Mouse (Mus musculus): Measurements from ENCODE around the gene Nudt17. TPM values are rescaled to one million over a fixed set of nuclear protein-coding genes. Genes with fewer than 3 reads are reported as not detected.
"Not testable (repeated sequence)": the region's sequence is repeated elsewhere in the genome, so short reads cannot be mapped to it uniquely, and the experiment has no call there.

The Nudt17 gene
- polyA plus RNA-seq (2016; fragmentation: Nextera tagmentation; extraction: Ambion mirVana): 12.9 and 13.0 TPM in 2 replicates

DNA sequence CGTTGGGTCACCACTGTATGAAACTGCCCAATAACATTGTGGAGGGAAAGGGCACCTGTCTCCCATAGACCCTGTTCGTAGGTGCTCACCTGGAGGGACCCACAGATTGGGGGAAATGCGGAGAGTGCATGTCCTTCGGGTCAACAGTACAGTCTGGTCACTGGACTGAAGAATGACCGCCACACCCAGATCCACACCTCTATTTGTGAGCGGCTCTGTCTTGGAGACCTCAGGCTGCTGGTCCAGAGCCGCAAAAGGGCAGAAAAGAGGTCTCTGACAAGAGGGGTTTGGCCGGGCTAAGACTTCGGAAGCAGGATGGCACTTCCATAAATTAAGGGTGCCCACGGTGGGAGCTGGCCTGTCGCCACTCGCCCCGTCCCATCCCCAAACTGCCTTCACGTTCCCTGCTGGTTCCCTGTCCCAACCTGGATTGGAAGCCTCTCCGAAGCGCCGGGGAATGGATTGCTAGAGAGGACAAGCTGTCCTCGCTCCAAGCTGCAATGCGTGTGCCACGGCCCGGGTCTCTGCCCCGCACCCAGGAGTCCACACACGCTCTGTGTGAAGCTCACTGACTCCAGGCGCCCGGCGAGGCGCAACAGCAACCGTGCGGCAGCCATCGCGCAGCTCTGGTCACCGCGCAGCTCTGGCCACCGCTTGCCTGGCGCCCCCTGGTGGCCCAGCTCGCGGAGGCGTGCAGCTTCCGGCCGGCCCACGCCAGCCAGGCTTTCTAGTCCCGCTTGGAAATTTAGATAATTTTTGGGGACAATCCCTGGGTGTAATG is at the start of gene Nudt17:
TSS of gene Nudt17 (minus strand) at position 660 of the 781 bp plus-strand sequence.
- peak; percentile 88 for DNase-seq (ENCODE audit: low spot score)
- Histone ChIP-seq H3K27me3 (replicated peaks; ENCODE audit: low read depth, poor library complexity, severe bottlenecking) (peaks cover 18% of the 10 kb centered on the region), H3K9me3 (no peaks in the 10 kb centered on the region), H3K4me3 (peak within 1 kb of the TSS; percentile 67), H3K27ac (replicated peaks) (peak within 1 kb of the TSS; percentile 83), H3K36me3 (replicated peaks) (peaks cover 69% of the 10 kb centered on the region), H3K4me1 (peaks cover 9% of the 10 kb centered on the region; the same call in 1 of the 2 replicates)
- 6% methylated on average over 42 of the region's 42 CpGs for WGBS

DNA sequence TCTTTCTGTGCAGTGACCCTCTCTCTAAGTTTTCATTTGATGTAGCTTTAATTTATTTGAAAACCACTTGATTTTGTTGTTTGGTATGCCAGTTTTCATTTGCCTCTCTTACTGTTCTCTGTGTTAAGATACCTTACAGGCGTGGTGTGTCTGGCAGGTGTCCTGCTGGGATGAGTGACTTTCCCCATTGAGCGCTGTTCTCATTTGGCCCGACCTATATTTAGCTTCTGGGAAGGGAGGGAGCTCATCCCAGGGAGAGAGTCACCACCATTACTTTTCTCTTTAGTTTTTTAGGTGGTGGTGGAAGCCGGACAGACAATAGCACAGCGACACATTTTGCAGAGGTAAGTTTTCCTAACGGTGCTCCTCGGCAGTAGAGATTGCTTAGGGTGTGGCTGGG is 49.3 kb upstream of the Nudt17 start:
- no peaks in the 10 kb centered on the region for H3K27me3 ChIP-seq (replicated peaks; ENCODE audit: low read depth, poor library complexity, severe bottlenecking)
- WGBS: 67% methylated on average over 7 of the region's 7 CpGs
- no peaks in the 10 kb centered on the region for H3K9me3 ChIP-seq
- no peaks in the 10 kb centered on the region for H3K4me1 ChIP-seq
- DNase-seq (ENCODE audit: low spot score): no peak
- peaks cover 29% of the 10 kb centered on the region for H3K36me3 ChIP-seq (replicated peaks)
- H3K4me3 ChIP-seq: no peak overlapping the region
- no peak overlapping the region for H3K27ac ChIP-seq (replicated peaks)

DNA sequence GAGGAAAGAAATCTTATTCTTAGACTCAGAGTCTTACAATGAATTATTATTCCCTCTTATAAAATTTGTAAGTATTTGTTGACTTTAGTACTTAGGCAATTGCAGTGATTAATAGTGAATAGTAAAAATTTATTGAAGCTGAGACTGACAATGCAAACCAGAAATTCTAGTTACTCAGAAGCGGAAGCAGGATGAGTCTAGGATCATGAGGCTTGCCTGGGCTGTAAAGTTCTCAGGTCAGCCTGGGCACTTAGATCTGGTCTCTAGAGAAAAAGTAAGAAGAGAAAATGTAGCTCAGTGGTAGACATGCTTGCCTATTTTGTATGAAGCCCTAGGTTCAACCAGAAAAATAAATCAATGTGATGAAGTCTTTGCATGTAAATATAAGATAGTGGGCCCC is 47.6 kb upstream of the Nudt17 start:
- H3K4me3 ChIP-seq: no peak overlapping the region
- no peaks in the 10 kb centered on the region for H3K9me3 ChIP-seq
- 94% methylated on average over 1 of the region's 1 CpGs for WGBS
- H3K36me3 ChIP-seq (replicated peaks): peaks cover 21% of the 10 kb centered on the region
- no peak for DNase-seq (ENCODE audit: low spot score)
- H3K27me3 ChIP-seq (replicated peaks; ENCODE audit: low read depth, poor library complexity, severe bottlenecking): no peaks in the 10 kb centered on the region
- no peak overlapping the region for H3K27ac ChIP-seq (replicated peaks)
- H3K4me1 ChIP-seq: no peaks in the 10 kb centered on the region

DNA sequence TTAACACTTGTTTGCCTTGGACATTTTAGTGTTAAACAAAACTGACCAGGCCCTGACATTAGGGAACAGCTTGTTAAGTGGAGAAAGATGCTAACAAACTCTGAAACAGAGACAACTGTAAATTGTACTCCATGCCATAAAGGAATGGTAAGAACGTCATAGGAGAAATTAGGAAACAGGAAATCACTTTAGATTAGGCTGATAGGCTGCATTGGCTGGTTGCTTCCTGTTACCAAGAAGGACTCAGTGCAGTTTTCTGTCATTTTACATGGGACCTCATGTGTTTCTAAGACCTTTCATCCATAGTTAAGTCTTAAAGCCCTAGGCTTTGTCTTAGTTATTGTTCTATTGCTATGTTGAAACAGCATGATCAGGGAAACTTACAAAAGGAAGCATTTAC is 38.5 kb upstream of the Nudt17 start:
- Histone ChIP-seq H3K4me3 (no peak overlapping the region), H3K36me3 (replicated peaks) (0 out of 2 replicates have a peak, but pooled peaks cover 8% of the 10 kb centered on the region), H3K27ac (replicated peaks) (no peak overlapping the region), H3K27me3 (replicated peaks; ENCODE audit: low read depth, poor library complexity, severe bottlenecking) (no peaks in the 10 kb centered on the region), H3K4me1 (0 out of 2 replicates have a peak, but pooled peaks cover 5% of the 10 kb centered on the region), H3K9me3 (no peaks in the 10 kb centered on the region)
- no peak for DNase-seq (ENCODE audit: low spot score)
- 57% methylated on average over 1 of the region's 1 CpGs for WGBS

DNA sequence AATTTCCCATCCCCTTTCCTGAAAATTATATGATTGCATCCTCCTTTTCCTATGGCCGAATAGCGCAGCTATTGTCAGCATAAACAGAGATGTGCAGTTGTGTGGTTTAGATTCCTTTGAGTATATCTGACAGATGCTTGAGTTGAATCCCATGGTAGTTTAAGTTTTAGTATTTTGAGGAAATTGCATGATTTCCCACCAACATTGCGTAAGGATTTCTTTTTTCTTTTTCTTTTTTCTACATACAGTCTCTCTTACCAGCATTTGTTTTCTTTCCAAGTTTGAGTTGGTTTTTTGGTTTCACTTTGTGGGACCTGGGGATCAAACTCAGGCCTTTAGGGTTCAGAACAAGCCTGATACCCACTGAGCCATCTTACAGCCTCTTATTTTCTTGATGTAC is 36.0 kb upstream of the Nudt17 start:
- no peak overlapping the region for H3K4me3 ChIP-seq
- H3K27ac ChIP-seq (replicated peaks): no peak overlapping the region
- WGBS: 89% methylated on average over 3 of the region's 3 CpGs
- 0 out of 2 replicates have a peak, but pooled peaks cover 5% of the 10 kb centered on the region for H3K4me1 ChIP-seq
- H3K27me3 ChIP-seq (replicated peaks; ENCODE audit: low read depth, poor library complexity, severe bottlenecking): no peaks in the 10 kb centered on the region
- H3K36me3 ChIP-seq (replicated peaks): 0 out of 2 replicates have a peak, but pooled peaks cover 8% of the 10 kb centered on the region
- no peak for DNase-seq (ENCODE audit: low spot score)
- H3K9me3 ChIP-seq: no peaks in the 10 kb centered on the region

DNA sequence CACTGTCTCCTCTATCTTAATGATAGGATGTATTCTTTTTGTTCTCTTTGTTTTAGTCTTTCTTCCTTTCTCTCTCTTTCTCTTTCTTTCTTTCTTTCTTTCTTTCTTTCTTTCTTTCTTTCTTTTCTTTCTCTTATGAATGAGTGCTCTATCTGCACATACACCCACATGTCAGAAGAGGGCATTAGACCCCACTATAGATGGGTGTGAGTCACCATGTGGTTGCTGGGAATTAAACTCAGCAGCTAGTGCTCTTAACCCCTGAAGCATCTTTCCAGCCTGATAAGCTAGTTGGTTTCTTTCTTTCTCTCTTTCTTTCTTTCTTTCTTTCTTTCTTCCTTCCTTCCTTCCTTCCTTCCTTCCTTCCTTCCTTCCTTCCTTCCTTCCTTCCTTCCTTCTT is 31.9 kb upstream of the Nudt17 start:
- not testable (repeated sequence) for H3K4me1 ChIP-seq; H3K27me3 ChIP-seq (replicated peaks; ENCODE audit: low read depth, poor library complexity, severe bottlenecking); H3K27ac ChIP-seq (replicated peaks); H3K36me3 ChIP-seq (replicated peaks); H3K4me3 ChIP-seq; H3K9me3 ChIP-seq; DNase-seq (ENCODE audit: low spot score)

DNA sequence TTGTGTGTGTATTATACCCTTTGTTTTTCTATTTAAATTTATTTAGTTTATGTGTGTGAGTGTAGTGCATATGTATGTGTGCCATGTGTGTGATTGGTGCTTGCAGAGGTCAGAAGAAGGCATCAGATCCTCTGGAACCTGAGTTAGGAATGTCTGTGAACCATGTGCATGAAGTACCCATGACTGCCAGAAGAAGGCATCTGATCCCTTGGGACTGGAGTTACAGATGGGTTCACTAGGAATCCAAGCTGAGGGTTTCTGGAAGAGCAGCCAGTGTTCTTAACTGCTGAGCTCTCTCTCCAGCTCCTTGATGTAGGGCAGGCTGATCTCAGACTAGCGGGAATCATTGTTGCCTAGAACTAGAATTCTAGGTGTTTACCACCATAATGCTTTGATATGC is 29.6 kb upstream of the Nudt17 start:
- 86% methylated on average over 1 of the region's 1 CpGs for WGBS
- Histone ChIP-seq H3K27ac (replicated peaks) (no peak overlapping the region), H3K4me3 (no peak overlapping the region), H3K27me3 (replicated peaks; ENCODE audit: low read depth, poor library complexity, severe bottlenecking) (no peaks in the 10 kb centered on the region), H3K9me3 (no peaks in the 10 kb centered on the region), H3K4me1 (peaks cover 11% of the 10 kb centered on the region), H3K36me3 (replicated peaks) (no peaks in the 10 kb centered on the region)
- DNase-seq (ENCODE audit: low spot score): no peak

DNA sequence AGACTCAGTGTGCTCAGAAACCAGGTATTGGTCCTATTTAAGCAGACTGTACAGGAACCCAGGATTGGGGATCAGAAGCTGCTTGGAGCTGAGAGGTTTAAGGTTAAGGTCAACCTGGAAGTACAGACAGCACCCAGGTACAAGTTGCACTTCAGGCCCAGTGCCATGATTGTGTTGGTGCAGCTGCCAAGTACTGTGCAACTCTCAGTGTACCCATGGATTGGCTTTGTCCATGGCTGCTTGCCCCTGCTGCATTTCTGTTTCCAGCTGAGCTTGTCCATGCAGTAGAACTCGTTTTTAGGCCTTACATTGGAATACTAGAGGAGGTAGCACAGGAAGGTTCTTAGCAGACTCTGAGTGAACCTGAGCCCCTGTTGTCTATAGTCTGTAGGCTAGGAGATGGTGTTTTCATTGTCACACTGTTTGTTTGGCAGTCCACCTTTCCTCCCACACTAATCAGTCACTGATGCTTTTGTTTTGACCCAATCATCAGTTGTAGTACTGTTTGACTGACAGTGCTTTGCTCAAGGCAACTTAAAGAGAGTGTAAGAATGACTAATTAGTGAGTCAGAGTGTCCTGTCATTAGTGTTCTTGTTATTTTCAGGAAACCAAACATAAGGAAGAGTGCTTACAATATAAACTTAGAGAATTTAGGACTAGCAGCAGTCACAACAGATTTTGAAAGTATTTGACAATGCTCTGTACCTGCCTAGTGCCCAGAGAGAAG is 28.8 kb upstream of the Nudt17 start:
- H3K27ac ChIP-seq (replicated peaks): no peak overlapping the region
- peaks cover 4% of the 10 kb centered on the region; the same call in 1 of the 2 replicates for H3K36me3 ChIP-seq (replicated peaks)
- DNase-seq (ENCODE audit: low spot score): no peak
- no peaks in the 10 kb centered on the region for H3K27me3 ChIP-seq (replicated peaks; ENCODE audit: low read depth, poor library complexity, severe bottlenecking)
- H3K4me1 ChIP-seq: peaks cover 11% of the 10 kb centered on the region
- H3K9me3 ChIP-seq: no peaks in the 10 kb centered on the region
- no peak overlapping the region for H3K4me3 ChIP-seq
- WGBS: 60% methylated on average over 1 of the region's 1 CpGs

DNA sequence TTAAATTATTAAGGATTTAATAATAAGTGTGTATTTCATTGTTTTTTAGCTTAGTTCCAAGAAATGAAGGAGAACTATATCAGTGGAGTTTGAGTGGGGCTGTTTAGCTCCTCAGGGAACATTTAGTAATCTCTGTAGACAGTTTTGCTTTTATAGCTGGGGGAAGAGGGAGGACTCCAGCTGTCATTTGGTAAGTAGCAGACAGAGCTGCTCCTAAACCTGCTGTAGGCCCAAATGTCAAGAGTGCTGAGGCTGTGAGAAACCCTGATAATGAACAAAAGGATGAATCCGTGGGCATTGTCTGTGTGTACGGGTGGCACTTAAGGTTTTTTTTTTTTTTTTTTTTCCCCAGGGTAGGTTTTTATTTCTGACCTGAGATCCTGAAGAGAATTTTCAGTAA is 26.8 kb upstream of the Nudt17 start:
- H3K9me3 ChIP-seq: no peaks in the 10 kb centered on the region
- H3K36me3 ChIP-seq (replicated peaks): peaks cover 4% of the 10 kb centered on the region; the same call in 1 of the 2 replicates
- H3K27me3 ChIP-seq (replicated peaks; ENCODE audit: low read depth, poor library complexity, severe bottlenecking): no peaks in the 10 kb centered on the region
- WGBS: 83% methylated on average over 2 of the region's 2 CpGs
- no peak overlapping the region for H3K4me3 ChIP-seq
- DNase-seq (ENCODE audit: low spot score): no peak
- H3K4me1 ChIP-seq: peaks cover 19% of the 10 kb centered on the region
- H3K27ac ChIP-seq (replicated peaks): no peak overlapping the region

DNA sequence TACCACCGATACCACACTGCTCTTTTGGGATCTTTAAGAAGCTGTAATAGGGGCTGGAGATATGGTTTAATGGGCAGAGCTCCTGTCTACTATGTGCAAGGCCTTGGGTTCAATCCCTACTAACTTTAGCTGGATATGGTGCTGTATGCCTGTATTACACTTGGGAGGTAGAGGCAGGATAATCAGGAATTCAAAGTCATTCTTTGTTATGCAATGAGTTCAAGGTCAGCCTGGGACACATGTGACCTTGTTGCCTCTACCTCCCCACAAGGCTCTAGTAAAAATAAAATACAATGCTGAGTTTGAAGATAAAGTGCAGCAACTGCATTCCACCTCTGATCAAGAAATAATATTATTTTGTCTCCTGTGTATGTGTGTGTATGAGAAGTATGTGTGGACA is 25.6 kb upstream of the Nudt17 start:
- no peaks in the 10 kb centered on the region for H3K9me3 ChIP-seq
- no peaks in the 10 kb centered on the region for H3K27me3 ChIP-seq (replicated peaks; ENCODE audit: low read depth, poor library complexity, severe bottlenecking)
- 94% methylated on average over 1 of the region's 1 CpGs for WGBS
- H3K4me3 ChIP-seq: no peak overlapping the region
- H3K4me1 ChIP-seq: peaks cover 29% of the 10 kb centered on the region
- no peak for DNase-seq (ENCODE audit: low spot score)
- peaks cover 4% of the 10 kb centered on the region; the same call in 1 of the 2 replicates for H3K36me3 ChIP-seq (replicated peaks)
- no peak overlapping the region for H3K27ac ChIP-seq (replicated peaks)

DNA sequence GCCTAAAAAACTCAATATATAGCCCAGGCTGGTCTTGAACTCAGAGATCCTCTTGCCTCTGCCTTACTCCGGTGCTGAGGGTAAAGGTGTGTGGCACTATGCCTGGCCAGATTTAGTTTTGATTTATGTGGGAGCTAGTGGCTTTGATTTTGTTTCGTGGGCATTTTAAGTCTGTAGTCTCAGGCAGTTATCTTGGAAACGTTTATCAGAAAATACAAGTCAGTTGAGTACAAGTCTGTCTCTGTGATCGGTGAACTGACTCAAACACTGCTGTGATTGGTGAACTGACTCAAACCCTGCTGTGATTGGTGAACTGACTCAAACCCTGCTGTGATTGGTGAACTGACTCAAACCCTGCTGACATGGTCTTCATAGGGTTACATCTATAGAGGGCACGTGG is 22.4 kb upstream of the Nudt17 start:
- no peaks in the 10 kb centered on the region for H3K9me3 ChIP-seq
- no peak overlapping the region for H3K4me3 ChIP-seq
- WGBS: 79% methylated on average over 5 of the region's 5 CpGs
- peaks cover 44% of the 10 kb centered on the region for H3K4me1 ChIP-seq
- no peaks in the 10 kb centered on the region for H3K27me3 ChIP-seq (replicated peaks; ENCODE audit: low read depth, poor library complexity, severe bottlenecking)
- H3K27ac ChIP-seq (replicated peaks): no peak overlapping the region
- H3K36me3 ChIP-seq (replicated peaks): peaks cover 4% of the 10 kb centered on the region; the same call in 1 of the 2 replicates
- no peak for DNase-seq (ENCODE audit: low spot score)

DNA sequence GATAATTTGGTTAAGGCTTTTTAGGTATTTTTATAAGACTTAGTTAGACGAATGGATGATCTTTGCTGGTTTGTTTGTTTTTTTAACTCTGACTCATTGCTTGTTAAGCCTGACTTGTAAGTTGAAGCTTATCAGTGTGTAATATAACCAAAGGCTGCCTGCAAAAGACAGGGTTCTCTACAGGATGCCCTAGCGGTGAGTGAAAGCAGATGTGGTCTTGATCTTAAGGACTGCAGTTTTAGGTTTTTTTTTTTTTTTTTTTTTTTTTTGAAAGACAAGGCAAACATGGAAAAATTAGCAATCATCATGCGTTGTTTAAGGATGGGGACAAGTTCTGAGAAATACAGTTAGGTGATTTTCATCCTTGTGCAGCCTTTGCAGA is 21.0 kb upstream of the Nudt17 start:
- H3K36me3 ChIP-seq (replicated peaks): peaks cover 15% of the 10 kb centered on the region
- H3K9me3 ChIP-seq: no peaks in the 10 kb centered on the region
- peak; percentile 23 for DNase-seq (ENCODE audit: low spot score)
- H3K4me1 ChIP-seq: peaks cover 39% of the 10 kb centered on the region
- no peaks in the 10 kb centered on the region for H3K27me3 ChIP-seq (replicated peaks; ENCODE audit: low read depth, poor library complexity, severe bottlenecking)
- H3K4me3 ChIP-seq: peak overlapping the region; percentile 89; the same call in 1 of the 2 replicates
- H3K27ac ChIP-seq (replicated peaks): no peak overlapping the region
- WGBS: 39% methylated on average over 3 of the region's 3 CpGs
